In the genomic region with DNA sequence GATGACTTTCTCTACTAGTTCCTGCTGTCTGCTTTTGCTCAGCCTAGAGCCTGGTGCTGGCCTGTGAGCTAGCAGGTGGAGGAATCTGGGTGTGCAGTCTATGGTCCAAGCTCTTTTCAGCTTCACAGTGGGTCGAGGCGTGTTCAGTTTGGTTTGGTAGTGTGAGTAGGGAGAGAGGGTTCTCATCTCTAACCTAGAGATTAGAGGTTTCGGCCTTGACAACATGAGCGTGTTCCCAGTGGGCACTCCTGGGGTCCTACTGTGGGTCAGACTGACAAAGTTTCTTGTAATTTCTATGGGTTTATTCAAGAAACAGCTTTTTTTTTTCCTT, we compare ENCODE assay signal across 9 mouse cellular contexts. TPM values are rescaled to one million over a fixed set of nuclear protein-coding genes. Genes with fewer than 3 reads are reported as not detected.
DNase-seq lines count a peak whose midpoint lies in the region; ATAC-seq and TF ChIP-seq lines count a peak whose summit lies in the region.
"Had no signal": no experiment of that assay in that cellular context is flagged by ENCODE, and none has a peak within 500 bp of the region (broad histone marks: within the 10 kb centered on the region; RNA-seq: fewer than 3 reads in every experiment).

No protein-coding gene starts in this region.

- peaks cover 10% of the 10 kb centered on the region for H3K4me1 ChIP-seq in kidney, postnatal 0 days (replicated peaks; ENCODE audit: insufficient read depth, low read length)
- H3K4me1 ChIP-seq in embryonic fibroblast, embryonic 13.5 days (ENCODE audit: control insufficient read depth, insufficient read depth, low read length): peaks cover 8% of the 10 kb centered on the region; the same call in 1 of the 2 replicates
- peaks cover 31% of the 10 kb centered on the region for H3K4me1 ChIP-seq in intestine, embryonic 15.5 days (replicated peaks)

- H3K9me3 ChIP-seq in kidney, postnatal 0 days (replicated peaks; ENCODE audit: low read length): no peaks in the 10 kb centered on the region
- H3K9me3 ChIP-seq in intestine, embryonic 15.5 days: no peaks in the 10 kb centered on the region

- no peak for TF ChIP-seq CTCF in kidney, postnatal 0 days (IDR thresholded peaks at IDR 0.05; ENCODE audit: low read depth)
- TF ChIP-seq CTCF in embryonic fibroblast, embryonic 13.5 days (IDR thresholded peaks at IDR 0.05; ENCODE audit: borderline replicate concordance, insufficient read depth, low read length): no peak

- peak overlapping the region; percentile 84 for H3K27ac ChIP-seq in kidney, postnatal 0 days
- H3K27ac ChIP-seq in embryonic fibroblast, embryonic 13.5 days (ENCODE audit: insufficient read depth, low read length): peak overlapping the region; percentile 72
- peak overlapping the region; percentile 52 for H3K27ac ChIP-seq in intestine, embryonic 15.5 days

- 0 out of 2 replicates have a peak, but pooled peaks cover 6% of the 10 kb centered on the region for H3K36me3 ChIP-seq in kidney, postnatal 0 days (ENCODE audit: insufficient read depth, low read length)
- H3K36me3 ChIP-seq in intestine, embryonic 15.5 days: no peaks in the 10 kb centered on the region
- no peaks in the 10 kb centered on the region for H3K36me3 ChIP-seq in myocyte (ENCODE audit: control insufficient read depth, insufficient read depth)

- H3K4me2 ChIP-seq in kidney, postnatal 0 days (ENCODE audit: low read length): peak overlapping the region; percentile 74
- H3K4me2 ChIP-seq in intestine, embryonic 15.5 days (replicated peaks): peak overlapping the region; percentile 86
- H3K4me2 ChIP-seq in myocyte (ENCODE audit: low read depth): peak overlapping the region; percentile 98

- H3K4me3 ChIP-seq in kidney, postnatal 0 days (replicated peaks; ENCODE audit: low read depth, low read length): peak overlapping the region; percentile 72
- peak overlapping the region; percentile 71 for H3K4me3 ChIP-seq in embryonic fibroblast, embryonic 13.5 days (ENCODE audit: insufficient read depth, low read length)
- peak overlapping the region; percentile 59 for H3K4me3 ChIP-seq in intestine, embryonic 15.5 days (replicated peaks)
- H3K4me3 ChIP-seq in myocyte: peak overlapping the region; percentile 87
- H3K4me3 ChIP-seq: erythroblast, embryonic 14.5 days had no signal

- TF ChIP-seq POLR2A in embryonic fibroblast, embryonic 13.5 days (IDR thresholded peaks at IDR 0.05; ENCODE audit: low read depth, low read length): peak; percentile 17; the same call in 1 of the 2 replicates
- TF ChIP-seq POLR2A in myocyte (IDR thresholded peaks at IDR 0.05; ENCODE audit: insufficient read length, low read depth): no peak

- ATAC-seq in kidney, postnatal 0 days (replicated peaks; ENCODE audit: low FRiP score, low read depth): no peak
- ATAC-seq in intestine, embryonic 15.5 days: peak; percentile 12; the same call in 1 of the 2 replicates
- ATAC-seq in frontal cortex, adult (ENCODE audit: low TSS enrichment): no peak

- H3ac ChIP-seq in myocyte (ENCODE audit: control insufficient read depth, insufficient read length): no peak overlapping the region

- H3K9ac ChIP-seq in kidney, postnatal 0 days (ENCODE audit: low read depth, low read length): peak overlapping the region; percentile 85
- H3K9ac ChIP-seq in intestine, embryonic 15.5 days: peak overlapping the region; percentile 65

- 52% methylated on average over 4 of the region's 4 CpGs for WGBS in kidney, postnatal 0 days
- WGBS in intestine, embryonic 15.5 days: 64% methylated on average over 4 of the region's 4 CpGs

- no peaks in the 10 kb centered on the region for H3K27me3 ChIP-seq in kidney, postnatal 0 days (ENCODE audit: insufficient read depth, low read length)
- H3K27me3 ChIP-seq in intestine, embryonic 15.5 days (replicated peaks): no peaks in the 10 kb centered on the region
- no peaks in the 10 kb centered on the region for H3K27me3 ChIP-seq in myocyte (ENCODE audit: control insufficient read depth, insufficient read depth, insufficient read length)

- DNase-seq in kidney, postnatal 0 days (ENCODE audit: low spot score): peak; percentile 45
- DNase-seq in kidney, postnatal 4 days: no peak
- no peak for DNase-seq in frontal cortex, adult 2 months (ENCODE audit: extremely low spot score in 1 of 2, low spot score in 1 of 2)
- DNase-seq in right cerebral cortex, postnatal 36 days (ENCODE audit: low spot score in 2 of 2): no peak

- peaks cover 49% of the 10 kb centered on the region for H3K79me2 ChIP-seq in myocyte (ENCODE audit: control insufficient read depth, insufficient read depth)

TF ChIP-seq in myocyte, 11 proteins besides CTCF, POLR2A, EP300 and RAD21:
- no peak for TF ChIP-seq REST (IDR thresholded peaks at IDR 0.05; ENCODE audit: insufficient read depth, insufficient read length)
- no peak for TF ChIP-seq SRF (IDR thresholded peaks at IDR 0.05; ENCODE audit: control insufficient read depth, insufficient read length, low read depth)
- no peak for TF ChIP-seq MYOD1 (IDR thresholded peaks at IDR 0.05; ENCODE audit: control insufficient read depth in 1 of 3, insufficient read length in 2 of 3, low read depth in 2 of 3)
- no peak for TF ChIP-seq MAX (IDR thresholded peaks at IDR 0.05; ENCODE audit: low read depth)
- TF ChIP-seq TCF12 (IDR thresholded peaks at IDR 0.05; ENCODE audit: insufficient read depth, poor library complexity, severe bottlenecking): no peak
- TF ChIP-seq TCF3 (IDR thresholded peaks at IDR 0.05; ENCODE audit: insufficient read length, low read depth): no peak
- no peak for TF ChIP-seq E2F4 (IDR thresholded peaks at IDR 0.05; ENCODE audit: insufficient read depth)
- no peak for TF ChIP-seq CEBPB (IDR thresholded peaks at IDR 0.05; ENCODE audit: insufficient read depth, poor library complexity, severe bottlenecking)
- no peak for TF ChIP-seq POLR2AphosphoS2 (IDR thresholded peaks at IDR 0.05; ENCODE audit: insufficient read length, low read depth)
- TF ChIP-seq USF1 (IDR thresholded peaks at IDR 0.05; ENCODE audit: low read depth): no peak
- no peak for TF ChIP-seq MYOG (IDR thresholded peaks at IDR 0.05; ENCODE audit: control insufficient read depth in 1 of 3, insufficient read depth in 1 of 3, insufficient read length in 2 of 3, low read depth in 2 of 3)

RNA-seq across cellular contexts. Expression of gene Timp3, which starts 2.1 kb away (rescaled TPM):
- polyA plus RNA-seq in kidney, postnatal 0 days (2015; fragmentation: Nextera tagmentation; extraction: Ambion mirVana): 87.4 and 99.7 TPM in 2 replicates
- 657 and 704 TPM in 2 replicates for polyA plus RNA-seq in embryonic fibroblast, embryonic 13.5 days (2011; ENCODE audit: insufficient read length, low read depth, missing spikeins)
- 44.6 and 46.9 TPM in 2 replicates for polyA plus RNA-seq in intestine, embryonic 15.5 days (2015; fragmentation: Nextera tagmentation; extraction: Ambion mirVana)
- polyA plus RNA-seq in myocyte (2012; fragmentation: generic; extraction: Trizol): 18.7 TPM
- polyA plus RNA-seq in frontal cortex, adult 2 months (2012; rRNA removed): 59.6 and 65.5 TPM in 2 replicates
